Mouse (Mus musculus): ENCODE data around the gene A630001G21Rik.

The A630001G21Rik gene

DNA sequence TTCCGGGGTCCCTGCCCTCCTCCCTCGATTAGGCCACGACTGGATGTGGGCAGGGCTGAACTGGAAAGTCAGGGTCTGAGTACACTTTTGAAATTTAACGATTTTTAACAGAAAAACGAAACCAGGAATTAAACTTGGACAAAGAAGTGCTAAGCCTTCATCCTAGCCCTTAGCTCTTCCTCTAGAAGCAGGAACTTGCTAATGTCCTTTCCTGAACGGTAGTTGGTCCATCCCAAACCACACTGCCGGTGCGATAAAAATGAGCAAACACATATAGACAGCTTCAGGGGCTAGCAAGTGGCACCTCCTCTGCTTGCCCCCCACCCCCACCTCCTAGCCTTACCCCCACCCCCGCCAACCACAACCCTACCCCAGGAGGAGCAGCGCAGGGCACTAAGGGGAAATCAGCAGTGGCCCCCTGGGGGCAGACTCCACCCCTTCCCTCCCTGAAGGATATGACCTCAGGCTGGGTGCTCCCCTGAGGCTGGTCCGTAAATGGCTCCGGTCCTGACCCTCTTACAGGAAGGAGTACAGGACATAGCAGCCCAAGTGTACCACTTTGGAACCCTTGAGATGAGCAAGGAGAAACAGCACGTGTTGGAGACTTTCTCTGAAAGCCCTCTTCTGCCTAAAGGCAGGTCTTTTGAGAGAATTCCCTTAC is 42.9 kb downstream of the A630001G21Rik start:
- peak; percentile 88 for DNase-seq (ENCODE audit: low read depth, low spot score)

DNA sequence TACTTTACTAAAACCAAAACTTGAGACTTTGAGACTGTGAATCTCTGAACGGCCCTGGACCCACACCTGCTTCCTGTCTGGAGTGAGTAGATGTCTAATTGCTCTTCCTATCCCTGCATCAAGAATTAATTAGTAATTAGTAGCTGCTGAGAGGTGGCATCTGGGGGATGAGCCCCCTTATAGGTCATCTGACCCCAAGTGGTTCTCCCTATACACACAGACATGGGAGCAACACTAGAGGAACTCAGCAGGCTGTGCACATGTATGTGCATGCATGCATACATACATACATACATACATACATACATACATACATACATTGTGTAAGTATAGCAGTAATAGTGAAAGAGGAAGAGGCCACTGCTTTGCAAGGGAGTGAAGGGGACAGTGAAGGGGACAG is 43.9 kb downstream of the A630001G21Rik start:
- no peak for DNase-seq (ENCODE audit: low read depth, low spot score)

DNA sequence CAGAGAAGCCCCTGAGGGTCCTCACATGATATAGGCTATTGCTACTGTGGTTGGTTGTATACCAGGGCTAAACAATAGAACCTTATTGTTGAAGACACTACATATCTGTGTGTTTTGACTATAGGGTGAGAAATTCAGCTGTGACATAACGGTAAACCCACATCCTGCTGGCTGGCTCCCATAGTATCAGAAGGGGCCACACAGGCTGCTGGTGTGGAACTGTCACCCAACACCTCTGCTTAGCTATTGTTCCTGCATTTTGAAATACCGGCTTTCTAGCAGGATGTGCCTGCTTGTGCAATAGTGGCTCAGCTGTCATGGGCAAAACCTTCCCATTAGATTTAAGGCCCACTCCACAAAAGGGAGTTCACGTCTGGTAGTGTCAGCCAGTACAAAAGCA is 45.9 kb downstream of the A630001G21Rik start:
- peak; percentile 81 for DNase-seq (ENCODE audit: low read depth, low spot score)

DNA sequence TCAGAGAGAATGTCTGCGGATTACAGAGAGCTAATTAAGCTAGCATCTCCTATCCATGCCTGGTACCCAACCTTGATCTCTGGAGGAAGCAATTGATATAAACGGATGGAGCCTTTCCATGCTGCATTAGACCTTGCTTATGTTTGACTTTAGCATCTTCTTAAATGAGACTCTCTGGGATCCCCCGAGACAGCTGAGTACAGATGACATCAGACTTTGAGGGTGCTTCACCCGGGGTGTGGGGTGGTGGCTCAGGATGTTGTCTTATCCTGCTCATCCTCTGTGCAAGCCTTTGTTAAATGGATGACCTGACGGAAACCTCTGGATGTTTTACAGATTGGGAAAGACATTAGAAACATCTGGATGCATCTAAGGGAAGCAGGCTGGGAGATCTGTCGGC is 48.0 kb downstream of the A630001G21Rik start:
- no peak for DNase-seq (ENCODE audit: low read depth, low spot score)

DNA sequence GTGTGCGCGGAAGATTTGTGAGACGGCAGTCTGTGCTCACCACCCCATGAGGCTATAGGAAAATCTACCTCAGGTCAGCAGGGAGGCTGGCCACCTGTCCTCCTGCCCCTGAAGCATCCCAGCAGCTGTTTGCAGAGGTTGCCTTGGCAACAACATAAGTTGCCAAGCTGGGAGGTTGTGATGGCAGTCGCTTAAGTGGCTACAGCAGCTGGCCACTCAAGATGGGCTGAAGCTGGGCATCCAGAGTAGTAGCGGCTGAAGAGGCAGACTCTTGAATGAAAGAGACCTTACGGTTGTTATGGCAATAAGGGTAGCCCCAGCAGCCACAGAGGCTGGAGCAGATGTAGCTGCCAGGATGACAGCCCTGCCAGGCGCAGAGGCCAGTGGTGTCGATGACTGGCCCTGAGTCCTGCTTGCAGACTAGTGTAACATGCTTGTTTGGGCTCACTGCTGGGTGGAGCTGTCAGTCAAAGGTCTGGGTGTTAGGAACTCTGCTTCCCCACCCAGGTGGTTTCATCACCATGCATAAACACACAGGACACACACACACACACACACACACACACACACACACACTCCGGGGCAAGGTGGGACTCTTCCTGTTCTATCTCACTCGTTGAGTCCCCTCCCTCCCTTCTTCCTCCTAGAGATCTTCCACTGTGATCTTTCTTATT is 58.1 kb downstream of the A630001G21Rik start:
- DNase-seq (ENCODE audit: low read depth, low spot score): peak; percentile 69

DNA sequence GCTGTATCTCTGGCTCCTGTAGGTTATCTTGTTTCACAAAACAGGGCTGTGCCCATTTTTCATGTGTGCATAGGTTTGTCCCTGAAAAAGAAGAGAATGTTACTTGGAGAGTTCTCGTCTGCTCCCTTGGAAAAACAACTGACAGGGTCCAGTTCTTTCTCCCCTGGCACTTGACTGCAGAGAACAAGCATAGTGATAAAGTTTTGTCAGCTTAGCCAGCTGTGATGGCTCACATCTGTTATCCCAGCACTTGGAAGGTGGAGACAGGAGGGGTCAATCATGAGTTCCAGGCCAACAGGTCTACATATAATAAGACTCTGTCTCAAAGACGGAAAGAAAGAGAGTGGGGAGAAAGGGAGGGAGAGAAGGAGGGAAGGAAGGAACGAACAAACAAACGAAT is 59.4 kb downstream of the A630001G21Rik start:
- DNase-seq (ENCODE audit: low read depth, low spot score): no peak

DNA sequence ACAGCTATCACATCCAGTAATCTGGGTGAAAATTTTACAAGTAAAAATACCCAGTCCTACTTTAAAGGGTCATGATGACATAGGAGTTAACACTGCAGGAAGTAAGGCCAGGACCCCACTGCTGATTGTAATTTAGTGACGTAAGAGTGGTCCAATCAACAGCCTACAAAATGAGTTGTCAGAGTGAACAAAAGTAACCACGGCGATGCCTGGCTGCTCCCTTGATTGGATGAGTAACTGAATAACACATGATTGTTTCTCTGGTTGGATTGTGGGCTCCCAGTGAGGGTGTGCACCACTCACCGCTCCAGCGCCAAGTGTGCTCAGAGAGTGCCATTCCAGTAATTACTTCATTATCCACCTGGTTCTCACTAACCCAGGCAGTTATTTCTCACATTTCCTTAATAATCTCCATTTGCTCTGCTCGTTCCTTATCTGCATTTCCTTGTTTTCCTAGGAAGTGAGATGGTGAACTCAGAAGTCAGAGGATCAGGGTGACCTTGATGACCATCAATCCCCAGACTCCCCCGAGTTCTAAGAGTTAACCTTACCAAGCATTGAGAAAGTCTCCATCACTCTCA is 61.9 kb downstream of the A630001G21Rik start:
- DNase-seq (ENCODE audit: low read depth, low spot score): no peak

DNA sequence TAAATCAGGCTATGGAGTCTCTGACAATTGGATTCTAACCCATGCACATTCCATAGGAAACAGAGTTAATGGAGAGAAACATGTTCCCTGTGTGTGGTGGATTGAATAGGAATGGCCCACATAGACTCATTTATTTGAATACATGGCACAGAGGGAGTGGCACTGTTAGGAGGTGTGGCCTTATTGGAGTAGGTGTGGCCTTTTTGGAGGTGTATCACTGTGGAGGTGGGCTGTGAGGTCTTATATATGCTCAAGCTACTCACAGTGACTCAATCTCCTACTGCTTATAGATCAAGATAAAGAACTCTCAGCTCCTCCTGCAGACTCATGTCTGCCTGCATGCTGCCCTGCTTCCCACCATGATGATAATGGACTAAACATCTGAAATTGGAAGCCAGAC is 63.9 kb downstream of the A630001G21Rik start:
- no peak for DNase-seq (ENCODE audit: low read depth, low spot score)

DNA sequence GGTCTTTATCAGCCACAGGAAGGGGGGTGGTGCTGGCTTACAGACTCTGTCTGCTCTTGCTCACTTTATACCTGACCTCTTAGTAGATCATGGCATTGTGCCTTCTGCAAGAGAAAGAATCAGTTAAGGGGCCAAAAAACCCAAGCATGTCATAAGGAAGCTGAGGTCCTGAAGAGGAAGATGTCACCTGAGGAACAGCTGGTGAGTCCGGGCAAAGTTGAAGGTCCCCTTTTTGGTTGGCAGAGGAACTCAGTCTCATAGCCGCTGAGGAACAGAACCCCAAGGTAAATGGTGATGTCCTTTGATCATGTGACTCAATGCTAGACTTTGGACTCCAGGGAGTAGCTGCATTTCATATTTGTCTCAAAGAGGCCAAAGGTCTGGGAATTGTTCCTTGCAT is 71.7 kb downstream of the A630001G21Rik start:
- DNase-seq (ENCODE audit: low read depth, low spot score): no peak

DNA sequence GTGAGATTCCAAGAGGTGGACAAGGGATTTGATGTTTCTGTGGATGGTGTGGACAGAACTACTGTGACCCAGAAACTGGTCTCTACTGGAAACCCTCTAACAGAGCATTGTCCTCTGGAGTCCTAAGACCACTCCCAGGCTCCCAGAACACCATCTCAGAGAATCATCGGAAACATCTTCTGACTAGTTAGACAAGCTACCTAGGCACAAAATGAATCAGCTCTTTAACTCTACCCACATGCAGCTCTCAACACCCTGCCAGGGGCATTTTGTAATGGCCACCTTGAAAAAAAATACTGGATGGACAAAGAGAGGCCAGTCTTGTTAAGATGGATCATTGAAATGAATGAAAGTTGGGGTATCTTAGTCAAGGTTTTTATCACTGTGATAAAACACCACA is 72.9 kb downstream of the A630001G21Rik start:
- DNase-seq (ENCODE audit: low read depth, low spot score): no peak

DNA sequence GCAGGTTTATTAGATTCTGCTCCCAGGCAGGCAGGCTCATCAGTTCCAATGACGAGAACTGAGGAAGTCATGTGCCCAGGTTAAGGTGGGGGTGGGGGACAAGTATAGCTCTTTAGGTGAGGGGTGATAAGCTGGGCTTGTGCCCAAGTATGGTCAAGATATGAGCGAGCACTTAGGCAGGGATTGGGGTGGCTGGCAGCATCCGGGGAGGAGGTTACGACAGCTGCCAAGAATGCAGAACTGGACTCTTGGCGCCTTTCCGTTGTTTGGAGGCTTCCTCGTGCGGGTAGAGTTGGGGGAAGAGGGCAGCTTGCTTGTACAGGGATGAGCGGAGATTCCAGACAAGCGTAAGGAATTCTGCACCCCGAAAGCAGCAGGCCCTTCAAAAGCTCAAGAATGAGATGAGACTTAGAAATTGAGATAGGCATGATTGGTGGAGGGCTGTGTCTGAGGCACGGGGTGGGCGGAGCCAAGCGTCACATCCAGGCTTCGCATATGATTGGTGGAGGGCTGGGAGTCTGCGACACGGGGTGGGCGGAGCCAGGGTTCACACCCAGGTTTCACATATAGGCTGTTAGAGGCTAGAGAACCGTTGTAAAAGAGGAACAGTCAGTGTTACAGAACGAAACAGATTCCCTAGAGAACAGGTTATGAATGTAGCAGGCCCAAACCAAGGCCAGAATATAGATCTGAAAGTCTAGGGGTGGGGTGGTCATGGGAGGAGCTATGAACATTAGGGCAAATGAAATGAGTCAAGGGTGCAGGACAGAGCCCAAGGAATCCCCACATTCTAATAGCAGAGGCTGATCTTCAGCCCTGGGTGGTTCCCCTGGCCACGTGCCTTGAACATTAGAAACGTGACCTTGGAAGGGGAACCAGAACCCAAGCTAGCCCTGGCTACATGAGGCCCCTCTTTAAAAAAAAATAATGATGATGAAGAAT is 74.9 kb downstream of the A630001G21Rik start:
- peak; percentile 94 for DNase-seq (ENCODE audit: low read depth, low spot score)

DNA sequence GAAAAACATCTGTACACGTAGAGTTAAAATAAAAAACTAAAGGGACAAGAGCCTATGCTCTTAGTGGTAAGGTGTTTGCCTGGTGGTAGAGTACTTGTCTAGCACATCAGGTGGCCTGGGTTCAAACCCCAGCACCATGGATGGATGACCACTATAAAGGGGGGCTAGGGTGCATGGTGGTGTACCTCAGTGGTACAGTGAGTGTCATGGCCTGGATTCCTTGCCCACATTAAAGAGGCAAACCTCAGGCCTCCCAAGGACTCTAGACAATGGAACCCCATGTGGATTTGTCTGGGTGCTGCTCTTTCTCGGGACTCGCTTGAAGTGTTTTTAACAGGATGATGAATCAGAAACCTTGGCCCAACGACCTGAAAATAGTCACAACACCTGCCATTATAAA is 75.9 kb downstream of the A630001G21Rik start:
- DNase-seq (ENCODE audit: low read depth, low spot score): no peak

DNA sequence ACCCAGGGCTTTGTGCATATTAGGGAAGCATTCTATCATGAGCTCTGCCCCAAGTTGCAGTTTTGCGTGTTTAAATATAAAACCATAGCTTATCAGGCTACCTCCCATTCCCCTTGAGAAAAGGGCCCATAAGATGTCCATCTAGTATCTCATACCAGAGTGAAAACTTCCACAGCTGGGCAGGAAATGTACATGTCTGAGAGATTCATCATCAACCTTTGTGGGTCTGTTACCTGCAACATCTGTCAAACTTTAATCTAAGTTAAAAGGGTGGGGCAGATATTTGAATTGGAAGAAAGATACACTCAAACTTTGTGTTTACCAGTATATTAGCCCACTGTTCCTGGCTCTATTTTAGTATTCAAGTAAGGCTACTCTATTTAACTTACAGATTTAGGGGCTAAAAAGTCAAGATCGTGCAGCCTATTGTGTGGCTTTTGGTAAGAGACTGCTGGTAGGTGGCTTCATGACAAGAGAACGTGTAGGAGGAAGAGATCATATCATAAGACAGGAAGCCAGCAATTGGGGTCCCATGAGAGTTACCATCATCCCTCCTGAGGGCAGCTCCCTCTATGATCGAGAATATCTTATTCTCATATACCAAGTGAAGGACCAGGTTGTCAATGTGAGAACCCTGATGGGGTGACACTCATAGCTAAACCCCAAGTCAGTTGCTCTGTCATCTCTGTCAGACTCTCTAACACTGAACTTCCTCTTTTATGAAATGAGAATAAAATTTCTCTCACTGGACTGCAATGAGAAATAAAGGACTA is 80.5 kb downstream of the A630001G21Rik start:
- DNase-seq (ENCODE audit: low read depth, low spot score): peak; percentile 38

DNA sequence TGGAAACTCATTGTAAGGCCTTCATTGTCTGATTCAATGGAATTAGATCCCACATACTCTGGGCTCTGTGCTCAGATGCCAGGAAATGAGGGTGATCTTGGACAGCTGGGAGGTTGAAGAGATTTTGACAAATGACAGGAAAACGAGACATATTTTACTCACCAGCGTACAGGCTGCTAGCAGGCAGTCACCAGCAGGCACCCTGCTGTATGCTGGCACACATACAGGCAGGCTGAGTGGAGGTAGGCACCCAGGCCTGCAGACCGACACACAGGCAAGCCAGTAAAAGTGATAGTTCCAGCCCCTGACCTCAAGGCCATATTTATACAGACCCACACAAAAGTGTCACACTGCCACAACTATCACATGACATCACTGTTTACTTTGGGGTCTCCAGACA is 82.8 kb downstream of the A630001G21Rik start:
- no peak for DNase-seq (ENCODE audit: low read depth, low spot score)

DNA sequence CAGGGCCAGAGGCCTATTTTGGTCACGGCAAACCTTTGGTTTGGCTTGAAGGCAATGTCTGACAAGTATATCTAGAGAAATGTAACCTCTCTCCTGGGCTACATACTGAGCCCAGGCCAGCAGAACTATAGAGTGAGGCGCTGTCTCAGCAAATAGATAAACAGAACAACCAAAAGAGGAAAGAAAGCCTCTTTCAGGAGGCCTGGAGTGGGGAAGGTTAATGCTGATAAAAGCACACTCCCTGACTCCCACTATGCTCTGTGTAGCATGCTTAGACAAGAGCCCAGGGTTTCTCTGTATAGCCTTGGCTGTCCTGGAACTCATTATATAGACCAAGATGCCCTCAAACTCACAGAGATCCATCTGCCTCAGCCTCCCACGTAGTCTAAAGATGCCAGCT is 85.2 kb downstream of the A630001G21Rik start:
- DNase-seq (ENCODE audit: low read depth, low spot score): no peak

DNA sequence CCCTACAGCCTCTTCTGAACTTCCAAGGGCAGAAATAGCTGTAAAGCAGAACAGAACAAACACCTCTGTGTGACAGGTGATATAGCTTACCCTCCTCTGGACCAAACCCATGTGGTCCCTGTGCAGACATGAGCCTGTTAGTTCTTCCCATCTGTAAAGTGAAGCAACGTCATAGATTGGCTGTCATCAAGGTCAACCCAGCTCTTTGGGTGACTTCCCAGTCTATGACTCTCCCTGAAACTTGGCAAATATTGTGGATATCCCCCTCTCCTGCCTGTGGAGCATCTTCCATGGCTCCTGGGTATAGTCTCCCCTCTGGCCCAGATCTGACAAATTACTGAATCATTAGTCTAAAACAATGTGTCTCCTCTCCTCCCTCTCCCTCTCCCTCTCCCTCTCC is 86.2 kb downstream of the A630001G21Rik start:
- no peak for DNase-seq (ENCODE audit: low read depth, low spot score)

DNA sequence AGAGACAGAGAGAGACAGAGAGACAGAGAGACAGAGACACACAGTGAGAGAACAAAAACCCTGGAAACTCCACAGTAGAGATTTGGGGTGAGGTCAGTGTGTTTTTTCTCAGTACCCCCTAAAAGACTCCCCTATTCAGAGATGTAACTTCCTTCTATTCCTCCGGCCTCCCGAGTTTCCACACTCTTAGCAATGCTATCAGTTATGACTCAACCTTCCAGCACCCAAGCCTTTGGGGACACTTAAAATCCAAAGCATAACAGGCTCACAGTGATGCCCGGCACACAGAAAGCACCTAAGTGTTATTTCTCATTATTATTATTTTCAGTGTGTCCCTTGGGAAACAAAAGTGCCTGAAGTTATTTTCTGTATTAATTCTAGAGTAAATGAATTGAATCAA is 87.9 kb downstream of the A630001G21Rik start:
- DNase-seq (ENCODE audit: low read depth, low spot score): no peak

DNA sequence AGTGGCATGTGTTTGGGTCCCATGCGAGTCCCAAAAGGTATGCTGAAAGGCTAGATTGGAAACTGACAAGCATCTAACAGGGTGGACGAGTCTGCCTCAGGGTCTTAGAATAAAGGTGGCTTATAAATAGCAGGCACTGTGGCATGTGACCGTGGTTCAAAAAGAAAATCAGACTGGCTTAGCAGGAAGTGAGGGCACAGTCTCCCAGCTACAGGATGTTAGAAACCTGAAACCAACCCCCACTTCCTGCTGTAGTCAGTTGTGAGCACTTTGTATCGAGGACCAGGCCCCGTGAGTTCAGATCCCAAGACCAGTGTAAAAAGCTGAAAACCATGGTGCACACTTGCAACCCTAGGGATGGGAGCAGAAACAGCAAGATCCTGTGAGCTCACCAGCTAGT is 91.1 kb downstream of the A630001G21Rik start:
- DNase-seq (ENCODE audit: low read depth, low spot score): peak; percentile 86

DNA sequence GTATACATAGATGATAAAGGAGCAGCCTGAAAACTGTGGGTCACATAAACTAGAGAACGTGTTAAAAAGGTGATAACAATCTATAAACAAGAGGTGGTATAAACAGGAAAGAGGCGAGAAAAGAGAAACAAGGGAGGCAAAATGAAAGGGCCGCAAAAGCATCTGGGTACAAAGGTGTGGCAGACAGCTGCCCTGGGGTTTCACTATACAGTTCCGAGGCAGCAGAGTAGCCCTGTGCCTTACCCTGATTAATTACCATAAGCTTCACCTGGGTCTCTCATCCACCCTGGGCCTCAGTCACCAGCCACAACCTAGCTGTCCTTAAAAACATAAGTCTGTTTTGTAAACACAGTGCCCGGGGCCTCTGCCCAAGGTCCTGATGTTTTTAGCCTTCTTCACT is 91.8 kb downstream of the A630001G21Rik start:
- DNase-seq (ENCODE audit: low read depth, low spot score): peak; percentile 67

DNA sequence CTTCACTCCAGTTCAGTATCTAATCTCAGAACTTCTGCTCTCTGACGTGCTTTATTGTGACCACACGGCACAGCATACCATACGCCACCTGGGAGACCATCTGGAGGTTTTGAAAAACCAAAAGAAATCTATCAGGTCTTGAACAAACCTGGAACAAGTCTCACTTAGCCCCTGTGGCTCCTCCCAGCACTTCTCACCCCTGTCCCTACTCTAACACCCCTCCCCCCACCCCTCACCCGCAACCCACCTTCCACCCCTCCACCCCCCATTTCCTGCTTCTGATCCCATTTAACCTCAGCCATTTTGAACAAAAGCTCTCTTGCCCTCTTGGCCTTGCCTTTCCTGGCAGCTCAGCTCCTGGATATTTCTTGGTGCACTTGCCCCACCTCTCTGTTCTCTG is 98.2 kb downstream of the A630001G21Rik start:
- DNase-seq (ENCODE audit: low read depth, low spot score): peak; percentile 65
